Mouse (Mus musculus): ENCODE measurements around the gene Senp1. TPM values are rescaled to one million over a fixed set of nuclear protein-coding genes. Genes with fewer than 3 reads are reported as not detected.

The Senp1 gene
- 26.9 and 30.1 TPM in 2 replicates for polyA plus RNA-seq (2016; fragmentation: Nextera tagmentation; extraction: Ambion mirVana)

- H3K9me3 ChIP-seq (replicated peaks): no peaks in the 10 kb centered on the region; the same call in 1 of the 2 replicates
- peak within 1 kb of the TSS; percentile 85 for H3K4me3 ChIP-seq
- H3K36me3 ChIP-seq: peaks cover 3% of the 10 kb centered on the region; the same call in 1 of the 2 replicates
- WGBS: under 1% methylated on average over 58 of the region's 58 CpGs
- peaks cover 7% of the 10 kb centered on the region for H3K4me1 ChIP-seq (replicated peaks)
- H3K27me3 ChIP-seq (replicated peaks): no peaks in the 10 kb centered on the region
- peak within 1 kb of the TSS; percentile 95 for H3K27ac ChIP-seq (ENCODE audit: poor library complexity, severe bottlenecking)
- H3K4me2 ChIP-seq: peak within 1 kb of the TSS; percentile 91
- H3K9ac ChIP-seq: peak within 1 kb of the TSS; percentile 94
- ATAC-seq (ENCODE audit: insufficient number of reproducible peaks, low FRiP score): peak; percentile 92
These were observed at the start of gene Senp1 for GRCm38 (mm10) chr15:98093121-98094011. Gene Senp1, minus strand, starts transcription at chr15:98093744.

GRCm38 (mm10) chr15:98142515-98142914, 49.0 kb upstream of the Senp1 start:
- Histone ChIP-seq H3K9me3 (replicated peaks) (no peaks in the 10 kb centered on the region), H3K9ac (no peak overlapping the region), H3K27ac (ENCODE audit: poor library complexity, severe bottlenecking) (no peak overlapping the region), H3K4me2 (no peak overlapping the region), H3K36me3 (peaks cover 50% of the 10 kb centered on the region), H3K4me1 (replicated peaks) (peaks cover 14% of the 10 kb centered on the region), H3K4me3 (no peak overlapping the region), H3K27me3 (replicated peaks) (no peaks in the 10 kb centered on the region)
- no peak for ATAC-seq (ENCODE audit: insufficient number of reproducible peaks, low FRiP score)
- WGBS: 81% methylated on average over 10 of the region's 10 CpGs

GRCm38 (mm10) chr15:98140809-98141208, 47.3 kb upstream of the Senp1 start:
- H3K9me3 ChIP-seq (replicated peaks): no peaks in the 10 kb centered on the region
- H3K36me3 ChIP-seq: peaks cover 67% of the 10 kb centered on the region
- H3K27ac ChIP-seq (ENCODE audit: poor library complexity, severe bottlenecking): no peak overlapping the region
- no peak overlapping the region for H3K9ac ChIP-seq
- 89% methylated on average over 5 of the region's 5 CpGs for WGBS
- no peak overlapping the region for H3K4me3 ChIP-seq
- peaks cover 10% of the 10 kb centered on the region for H3K4me1 ChIP-seq (replicated peaks)
- H3K4me2 ChIP-seq: no peak overlapping the region
- no peaks in the 10 kb centered on the region for H3K27me3 ChIP-seq (replicated peaks)
- no peak for ATAC-seq (ENCODE audit: insufficient number of reproducible peaks, low FRiP score)

GRCm38 (mm10) chr15:98139763-98140162, 46.2 kb upstream of the Senp1 start:
- no peak overlapping the region for H3K4me2 ChIP-seq
- H3K9me3 ChIP-seq (replicated peaks): no peaks in the 10 kb centered on the region
- no peak overlapping the region for H3K9ac ChIP-seq
- H3K4me3 ChIP-seq: no peak overlapping the region
- no peaks in the 10 kb centered on the region for H3K27me3 ChIP-seq (replicated peaks)
- ATAC-seq (ENCODE audit: insufficient number of reproducible peaks, low FRiP score): no peak
- peaks cover 77% of the 10 kb centered on the region for H3K36me3 ChIP-seq
- 90% methylated on average over 7 of the region's 7 CpGs for WGBS
- H3K27ac ChIP-seq (ENCODE audit: poor library complexity, severe bottlenecking): no peak overlapping the region
- peaks cover 7% of the 10 kb centered on the region for H3K4me1 ChIP-seq (replicated peaks)

GRCm38 (mm10) chr15:98136871-98137270, 43.3 kb upstream of the Senp1 start:
- peaks cover 97% of the 10 kb centered on the region for H3K36me3 ChIP-seq
- WGBS: 89% methylated on average over 9 of the region's 9 CpGs
- H3K4me3 ChIP-seq: no peak overlapping the region
- H3K4me1 ChIP-seq (replicated peaks): no peaks in the 10 kb centered on the region
- no peak overlapping the region for H3K27ac ChIP-seq (ENCODE audit: poor library complexity, severe bottlenecking)
- H3K9ac ChIP-seq: no peak overlapping the region
- H3K27me3 ChIP-seq (replicated peaks): no peaks in the 10 kb centered on the region
- no peak for ATAC-seq (ENCODE audit: insufficient number of reproducible peaks, low FRiP score)
- no peaks in the 10 kb centered on the region for H3K9me3 ChIP-seq (replicated peaks)
- H3K4me2 ChIP-seq: no peak overlapping the region

GRCm38 (mm10) chr15:98135671-98136070, 42.1 kb upstream of the Senp1 start:
- no peak for ATAC-seq (ENCODE audit: insufficient number of reproducible peaks, low FRiP score)
- H3K27me3 ChIP-seq (replicated peaks): no peaks in the 10 kb centered on the region
- no peak overlapping the region for H3K4me2 ChIP-seq
- 93% methylated on average over 13 of the region's 13 CpGs for WGBS
- no peak overlapping the region for H3K27ac ChIP-seq (ENCODE audit: poor library complexity, severe bottlenecking)
- no peak overlapping the region for H3K9ac ChIP-seq
- H3K36me3 ChIP-seq: peaks cover 97% of the 10 kb centered on the region
- no peaks in the 10 kb centered on the region for H3K4me1 ChIP-seq (replicated peaks)
- H3K4me3 ChIP-seq: no peak overlapping the region
- H3K9me3 ChIP-seq (replicated peaks): no peaks in the 10 kb centered on the region

GRCm38 (mm10) chr15:98134666-98135065, 41.1 kb upstream of the Senp1 start:
- Histone ChIP-seq H3K36me3 (peaks cover 97% of the 10 kb centered on the region), H3K4me2 (no peak overlapping the region), H3K9me3 (replicated peaks) (no peaks in the 10 kb centered on the region), H3K9ac (no peak overlapping the region), H3K27me3 (replicated peaks) (no peaks in the 10 kb centered on the region), H3K4me3 (no peak overlapping the region), H3K27ac (ENCODE audit: poor library complexity, severe bottlenecking) (no peak overlapping the region), H3K4me1 (replicated peaks) (no peaks in the 10 kb centered on the region)
- ATAC-seq (ENCODE audit: insufficient number of reproducible peaks, low FRiP score): no peak
- WGBS: 81% methylated on average over 3 of the region's 3 CpGs

- WGBS: 88% methylated on average over 4 of the region's 4 CpGs
- no peak overlapping the region for H3K4me2 ChIP-seq
- H3K4me3 ChIP-seq: no peak overlapping the region
- H3K9me3 ChIP-seq (replicated peaks): no peaks in the 10 kb centered on the region
- no peaks in the 10 kb centered on the region for H3K27me3 ChIP-seq (replicated peaks)
- H3K36me3 ChIP-seq: peaks cover 97% of the 10 kb centered on the region
- no peak overlapping the region for H3K9ac ChIP-seq
- ATAC-seq (ENCODE audit: insufficient number of reproducible peaks, low FRiP score): no peak
- no peak overlapping the region for H3K27ac ChIP-seq (ENCODE audit: poor library complexity, severe bottlenecking)
- no peaks in the 10 kb centered on the region for H3K4me1 ChIP-seq (replicated peaks)
These were observed 40.5 kb upstream of the Senp1 start for GRCm38 (mm10) chr15:98134034-98134433.

GRCm38 (mm10) chr15:98133471-98133870, 39.9 kb upstream of the Senp1 start:
- H3K36me3 ChIP-seq: peaks cover 97% of the 10 kb centered on the region
- no peak overlapping the region for H3K4me2 ChIP-seq
- H3K27ac ChIP-seq (ENCODE audit: poor library complexity, severe bottlenecking): no peak overlapping the region
- H3K9ac ChIP-seq: no peak overlapping the region
- no peak overlapping the region for H3K4me3 ChIP-seq
- 84% methylated on average over 3 of the region's 3 CpGs for WGBS
- ATAC-seq (ENCODE audit: insufficient number of reproducible peaks, low FRiP score): no peak
- no peaks in the 10 kb centered on the region for H3K9me3 ChIP-seq (replicated peaks)
- H3K27me3 ChIP-seq (replicated peaks): no peaks in the 10 kb centered on the region
- no peaks in the 10 kb centered on the region for H3K4me1 ChIP-seq (replicated peaks)

GRCm38 (mm10) chr15:98131942-98132655, 38.6 kb upstream of the Senp1 start:
- Histone ChIP-seq H3K36me3 (peaks cover 97% of the 10 kb centered on the region), H3K9me3 (replicated peaks) (no peaks in the 10 kb centered on the region), H3K27ac (ENCODE audit: poor library complexity, severe bottlenecking) (no peak overlapping the region), H3K9ac (no peak overlapping the region), H3K4me2 (no peak overlapping the region), H3K4me1 (replicated peaks) (no peaks in the 10 kb centered on the region), H3K4me3 (no peak overlapping the region), H3K27me3 (replicated peaks) (no peaks in the 10 kb centered on the region)
- no peak for ATAC-seq (ENCODE audit: insufficient number of reproducible peaks, low FRiP score)
- WGBS: 81% methylated on average over 15 of the region's 15 CpGs

- Histone ChIP-seq H3K4me2 (no peak overlapping the region), H3K9ac (no peak overlapping the region), H3K27ac (ENCODE audit: poor library complexity, severe bottlenecking) (no peak overlapping the region), H3K36me3 (peaks cover 97% of the 10 kb centered on the region), H3K27me3 (replicated peaks) (no peaks in the 10 kb centered on the region), H3K9me3 (replicated peaks) (no peaks in the 10 kb centered on the region), H3K4me1 (replicated peaks) (no peaks in the 10 kb centered on the region), H3K4me3 (no peak overlapping the region)
- 88% methylated on average over 7 of the region's 7 CpGs for WGBS
- no peak for ATAC-seq (ENCODE audit: insufficient number of reproducible peaks, low FRiP score)
These were observed 37.9 kb upstream of the Senp1 start for GRCm38 (mm10) chr15:98131451-98131850.
